27 mouse cellular contexts compared by ENCODE assay signal in the genomic region with DNA sequence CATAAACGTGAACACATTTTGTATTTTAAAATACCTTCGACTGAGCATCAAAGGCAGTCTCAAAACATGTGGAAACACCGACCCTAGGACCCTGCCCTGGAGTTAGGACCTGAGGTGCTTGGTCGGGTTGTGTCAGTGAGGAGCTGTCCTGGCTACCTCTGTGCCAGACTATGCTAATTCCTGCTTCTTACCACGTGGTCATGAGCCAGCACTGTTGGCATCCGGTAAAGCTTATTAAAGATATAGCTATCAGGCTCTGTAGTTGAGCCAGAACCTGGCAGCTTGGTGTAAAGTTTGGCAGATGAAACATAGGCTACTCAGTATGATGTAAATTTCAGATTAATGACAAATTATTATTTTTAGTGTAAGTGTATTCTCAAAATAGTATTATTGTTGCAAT. TPM values are rescaled to one million over a fixed set of nuclear protein-coding genes. Genes with fewer than 3 reads are reported as not detected.
DNase-seq lines count a peak whose midpoint lies in the region; ATAC-seq and TF ChIP-seq lines count a peak whose summit lies in the region.
"Had no signal": no experiment of that assay in that cellular context is flagged by ENCODE, and none has a peak within 500 bp of the region (broad histone marks: within the 10 kb centered on the region; RNA-seq: fewer than 3 reads in every experiment).

No protein-coding gene starts in this region.

- H3K4me1 ChIP-seq in midbrain, postnatal 0 days (ENCODE audit: insufficient read depth, low read length) = no peaks in the 10 kb centered on the region
- H3K4me1 ChIP-seq in midbrain, embryonic 15.5 days = peaks cover 14% of the 10 kb centered on the region
- H3K4me1 ChIP-seq in hindbrain, embryonic 16.5 days (ENCODE audit: control insufficient read depth, insufficient read depth, low read depth, low read length) = no peaks in the 10 kb centered on the region

- H3K4me3 ChIP-seq in midbrain, postnatal 0 days (ENCODE audit: low read depth, low read length) = no peak overlapping the region
- H3K4me3 ChIP-seq in midbrain, embryonic 15.5 days = no peak overlapping the region
- no peak overlapping the region for H3K4me3 ChIP-seq in hindbrain, embryonic 16.5 days (ENCODE audit: low read length)
- H3K4me3 ChIP-seq: embryonic facial prominence, embryonic 12.5 days; erythroblast, embryonic 14.5 days; forebrain, embryonic 13.5 days; liver, embryonic 15.5 days had no signal

- H3K4me2 ChIP-seq in midbrain, postnatal 0 days (ENCODE audit: low read depth, low read length, poor library complexity, severe bottlenecking) = no peak overlapping the region
- H3K4me2 ChIP-seq in midbrain, embryonic 15.5 days = no peak overlapping the region
- H3K4me2 ChIP-seq in hindbrain, embryonic 16.5 days (ENCODE audit: low read length) = no peak overlapping the region
- H3K4me2 ChIP-seq: embryonic facial prominence, embryonic 12.5 days; liver, embryonic 15.5 days had no signal

- no peak for TF ChIP-seq CTCF in midbrain, postnatal 0 days (IDR thresholded peaks at IDR 0.05)

- H3K27ac ChIP-seq in midbrain, postnatal 0 days (ENCODE audit: low read depth, low read length) = no peak overlapping the region
- H3K27ac ChIP-seq in midbrain, embryonic 15.5 days = no peak overlapping the region
- H3K27ac ChIP-seq in hindbrain, embryonic 16.5 days (ENCODE audit: low read depth, low read length) = no peak overlapping the region
- H3K27ac ChIP-seq: embryonic facial prominence, embryonic 12.5 days; forebrain, embryonic 13.5 days; liver, embryonic 15.5 days had no signal

- intact Hi-C loops in heart, postnatal 14 days (cut with DNase I) = loop anchor here (5.0 to 10.0 kb wide), 3 partner anchors 170 to 538 kb away; a partner anchor contains a TSS

- DNase-seq in heart, adult 18-20 months = peak; percentile 47 to 63
- DNase-seq in heart, postnatal 14 days = no peak
- no peak for DNase-seq in midbrain, postnatal 0 days (ENCODE audit: low spot score)
- peak; percentile 60 for DNase-seq in R1 (ENCODE audit: low read depth, low spot score)
- no peak for DNase-seq in right cerebral cortex, postnatal 4 days
- DNase-seq: adrenal gland, postnatal 36 days; B cell, adult 2 months; cerebellum, adult 18-20 months; kidney, adult 18-20 months; kidney, postnatal 10 days; layer of hippocampus, postnatal 36 days; thymus, postnatal 36 days had no signal

- ATAC-seq in midbrain, postnatal 0 days (ENCODE audit: low FRiP score) = no peak
- no peak for ATAC-seq in midbrain, embryonic 15.5 days (replicated peaks)
- ATAC-seq in megakaryocyte progenitor cell, adult 5-6 weeks (replicated peaks; ENCODE audit: poor library complexity) = peak; percentile 58
- ATAC-seq in hindbrain, embryonic 16.5 days = no peak
- ATAC-seq: forebrain, embryonic 13.5 days; lung, postnatal 0 days had no signal

- 0 out of 2 replicates have a peak overlapping the region, but pooled peaks have one; percentile 4 for H3K9ac ChIP-seq in midbrain, postnatal 0 days (replicated peaks; ENCODE audit: low read length, poor library complexity, severe bottlenecking)
- no peak overlapping the region for H3K9ac ChIP-seq in midbrain, embryonic 15.5 days
- no peak overlapping the region for H3K9ac ChIP-seq in hindbrain, embryonic 16.5 days (ENCODE audit: low read depth, low read length)
- H3K9ac ChIP-seq: embryonic facial prominence, embryonic 12.5 days; forebrain, embryonic 13.5 days; liver, embryonic 15.5 days had no signal

- WGBS in midbrain, postnatal 0 days = 56% methylated on average over 6 of the region's 6 CpGs
- 56% methylated on average over 6 of the region's 6 CpGs for WGBS in midbrain, embryonic 15.5 days
- 60% methylated on average over 6 of the region's 6 CpGs for WGBS in hindbrain, embryonic 16.5 days

- H3K27me3 ChIP-seq in midbrain, postnatal 0 days (ENCODE audit: insufficient read depth, low read length) = no peaks in the 10 kb centered on the region
- peaks cover 7% of the 10 kb centered on the region for H3K27me3 ChIP-seq in midbrain, embryonic 15.5 days (replicated peaks)
- no peaks in the 10 kb centered on the region; the same call in 1 of the 2 replicates for H3K27me3 ChIP-seq in hindbrain, embryonic 16.5 days (replicated peaks; ENCODE audit: control insufficient read depth, insufficient read depth, low read length)

- H3K9me3 ChIP-seq in midbrain, postnatal 0 days (ENCODE audit: low read length) = no peaks in the 10 kb centered on the region
- no peaks in the 10 kb centered on the region for H3K9me3 ChIP-seq in midbrain, embryonic 15.5 days
- no peaks in the 10 kb centered on the region for H3K9me3 ChIP-seq in hindbrain, embryonic 16.5 days (ENCODE audit: control insufficient read depth, low read length)
- H3K9me3 ChIP-seq: embryonic facial prominence, embryonic 12.5 days; forebrain, embryonic 13.5 days; liver, embryonic 15.5 days had no signal

- H3K36me3 ChIP-seq in midbrain, postnatal 0 days (ENCODE audit: insufficient read depth, low read length) = no peaks in the 10 kb centered on the region
- no peaks in the 10 kb centered on the region for H3K36me3 ChIP-seq in midbrain, embryonic 15.5 days (replicated peaks)
- H3K36me3 ChIP-seq in hindbrain, embryonic 16.5 days (ENCODE audit: control insufficient read depth, insufficient read depth, low read length) = no peaks in the 10 kb centered on the region
- H3K36me3 ChIP-seq: embryonic facial prominence, embryonic 12.5 days; liver, embryonic 15.5 days had no signal

RNA-seq across cellular contexts. Expression of a gene that starts 1.1 kb away (rescaled TPM):
- 100 to 1,000 TPM; 239 to 298 TPM for total RNA-seq in heart, adult 18-20 months (2021)
- total RNA-seq in heart, postnatal 14 days (2021) = 10 to 100 TPM; 68.5 to 71.5 TPM
- 0.28 and 0.93 TPM in 2 replicates for total RNA-seq in midbrain, postnatal 0 days (2014; rRNA removed)
- polyA plus RNA-seq in midbrain, postnatal 0 days (2015; fragmentation: Nextera tagmentation; extraction: Ambion mirVana) = 1.1 TPM in 2 replicates
- polyA plus RNA-seq in midbrain, embryonic 15.5 days (2015; fragmentation: Nextera tagmentation; extraction: Ambion mirVana) = 0.42 and 1.0 TPM in 2 replicates
- total RNA-seq in megakaryocyte progenitor cell, adult 5-6 weeks (2015) = 0.35 TPM in 1 of 2 replicates, not detected in the other
- total RNA-seq in megakaryocyte progenitor cell, adult 5-6 weeks (2017) = not detected in 2 replicates
- 1.1 and 1.2 TPM in 2 replicates for polyA plus RNA-seq in hindbrain, embryonic 16.5 days (2015; fragmentation: Nextera tagmentation; extraction: Ambion mirVana)
- polyA plus RNA-seq: erythroblast, embryonic 14.5 days; small intestine, adult 2 months had no signal

RNA-seq across cellular contexts. Expression of a gene that starts 6.4 kb away (rescaled TPM):
- not detected for total RNA-seq in heart, adult 18-20 months (2021)
- under 1 TPM in 1 of 2 experiments, not detected in 1; 0.10 TPM for total RNA-seq in heart, postnatal 14 days (2021)
- total RNA-seq in midbrain, postnatal 0 days (2014; rRNA removed) = not detected in 2 replicates
- not detected in 2 replicates for polyA plus RNA-seq in midbrain, postnatal 0 days (2015; fragmentation: Nextera tagmentation; extraction: Ambion mirVana)
- polyA plus RNA-seq in midbrain, embryonic 15.5 days (2015; fragmentation: Nextera tagmentation; extraction: Ambion mirVana) = not detected in 2 replicates
- not detected in 2 replicates for total RNA-seq in megakaryocyte progenitor cell, adult 5-6 weeks (2015)
- not detected in 2 replicates for total RNA-seq in megakaryocyte progenitor cell, adult 5-6 weeks (2017)
- polyA plus RNA-seq in hindbrain, embryonic 16.5 days (2015; fragmentation: Nextera tagmentation; extraction: Ambion mirVana) = 0.20 and 0.28 TPM in 2 replicates
- total RNA-seq: adrenal gland, postnatal 36 days; gastrocnemius, postnatal 4 days had no signal
- polyA plus RNA-seq: embryonic facial prominence, embryonic 12.5 days; erythroblast, embryonic 14.5 days; forebrain, embryonic 13.5 days; hindbrain, embryonic 11.5 days; liver, embryonic 15.5 days; small intestine, adult 2 months had no signal

RNA-seq across cellular contexts. Expression of a gene that starts 35.7 kb away (rescaled TPM):
- total RNA-seq in heart, adult 18-20 months (2021) = not detected
- not detected for total RNA-seq in heart, postnatal 14 days (2021)
- not detected in 2 replicates for total RNA-seq in midbrain, postnatal 0 days (2014; rRNA removed)
- polyA plus RNA-seq in midbrain, postnatal 0 days (2015; fragmentation: Nextera tagmentation; extraction: Ambion mirVana) = not detected in 2 replicates
- not detected in 2 replicates for polyA plus RNA-seq in midbrain, embryonic 15.5 days (2015; fragmentation: Nextera tagmentation; extraction: Ambion mirVana)
- not detected in 2 replicates for total RNA-seq in megakaryocyte progenitor cell, adult 5-6 weeks (2015)
- total RNA-seq in megakaryocyte progenitor cell, adult 5-6 weeks (2017) = not detected in 2 replicates
- not detected in 2 replicates for polyA plus RNA-seq in hindbrain, embryonic 16.5 days (2015; fragmentation: Nextera tagmentation; extraction: Ambion mirVana)
- total RNA-seq: adrenal gland, postnatal 36 days; layer of hippocampus, adult 18-20 months; layer of hippocampus, postnatal 36 days; left cerebral cortex, postnatal 14 days had no signal
- polyA plus RNA-seq: cortical plate, adult 2 months; embryonic facial prominence, embryonic 12.5 days; erythroblast, embryonic 14.5 days; forebrain, embryonic 13.5 days; hindbrain, embryonic 11.5 days; limb, embryonic 14.5 days; liver, embryonic 15.5 days; lung, postnatal 0 days; small intestine, adult 2 months had no signal

RNA-seq across cellular contexts. Expression of a gene that starts 38.0 kb away (rescaled TPM):
- 1 to 10 TPM; 2.9 to 3.8 TPM for total RNA-seq in heart, adult 18-20 months (2021)
- 1 to 10 TPM; 3.0 to 5.2 TPM for total RNA-seq in heart, postnatal 14 days (2021)
- total RNA-seq in midbrain, postnatal 0 days (2014; rRNA removed) = not detected in 2 replicates
- 0.06 TPM in 1 of 2 replicates, not detected in the other for polyA plus RNA-seq in midbrain, postnatal 0 days (2015; fragmentation: Nextera tagmentation; extraction: Ambion mirVana)
- polyA plus RNA-seq in midbrain, embryonic 15.5 days (2015; fragmentation: Nextera tagmentation; extraction: Ambion mirVana) = not detected in 2 replicates
- total RNA-seq in megakaryocyte progenitor cell, adult 5-6 weeks (2015) = not detected in 2 replicates
- not detected in 2 replicates for total RNA-seq in megakaryocyte progenitor cell, adult 5-6 weeks (2017)
- polyA plus RNA-seq in hindbrain, embryonic 16.5 days (2015; fragmentation: Nextera tagmentation; extraction: Ambion mirVana) = not detected in 2 replicates
- polyA plus RNA-seq: embryonic facial prominence, embryonic 12.5 days; erythroblast, embryonic 14.5 days; forebrain, embryonic 13.5 days; hindbrain, embryonic 11.5 days had no signal

Comparison
In these comparisons a context has a peak if more than half of its experiments do, and no peak if none do; other contexts are left out.
1. DNase-seq: peak in heart, adult 18-20 months (2 of 2) and R1 (single experiment); none in heart, postnatal 14 days (0 of 2), midbrain, postnatal 0 days (single experiment) and right cerebral cortex, postnatal 4 days (single experiment).
2. RNA of a gene that starts 1.1 kb away (total RNA-seq): 239 to 298 TPM in heart, adult 18-20 months and 68.5 to 71.5 TPM in heart, postnatal 14 days; 0.28 to 0.93 TPM in midbrain, postnatal 0 days and 0.35 TPM in megakaryocyte progenitor cell, adult 5-6 weeks; every median in the first group is over 10 times any median in the second.